Mouse (Mus musculus) midbrain, embryonic 11.5 days (tissue): ENCODE data around the gene A930009A15Rik. TPM values are rescaled to one million over a fixed set of nuclear protein-coding genes. Genes with fewer than 3 reads are reported as not detected.

Experiments used
- ATAC-seq: fragments of 200-750 bp; cut with Nextera tagmentation; 2 replicates; pipeline ENCODE4 v1.8.0; 2017; ENCODE audit warnings: moderate TSS enrichment, moderate library complexity; ENCODE audit not compliant: low FRiP score
- DNase-seq: peaks from one replicate; pipeline ENCODE4 v3.0.0; 2015; ENCODE audit warnings: low spot score; ENCODE audit errors: missing footprints
- H3K27ac ChIP-seq: fragments of 300-500 bp; sonication (generic); 2 replicates; pipeline ENCODE4 v1.5.1; 2014; ENCODE audit warnings: low read depth, low read length
- H3K27me3 ChIP-seq: fragments of 300-500 bp; sonication (generic); 2 replicates; pipeline ENCODE4 v1.6.1; 2014; ENCODE audit warnings: mild to moderate bottlenecking, low read length, moderate library complexity, mixed read lengths; ENCODE audit not compliant: control insufficient read depth, insufficient read depth
- H3K36me3 ChIP-seq: fragments of 300-500 bp; sonication (generic); 2 replicates; pipeline ENCODE4 v1.6.1; 2014; ENCODE audit warnings: mild to moderate bottlenecking, low read length, moderate library complexity, mixed read lengths; ENCODE audit not compliant: control insufficient read depth, insufficient read depth
- H3K4me1 ChIP-seq: fragments of 300-500 bp; sonication (generic); 2 replicates; pipeline ENCODE4 v1.6.1; 2014; ENCODE audit warnings: low read length; ENCODE audit not compliant: control insufficient read depth, insufficient read depth
- H3K4me2 ChIP-seq: fragments of 300-500 bp; sonication (generic); 2 replicates; pipeline ENCODE4 v1.6.1; 2014; ENCODE audit warnings: mild to moderate bottlenecking, moderate library complexity
- H3K4me3 ChIP-seq: fragments of 300-500 bp; sonication (generic); 2 replicates; pipeline ENCODE4 v1.5.1; 2014; ENCODE audit warnings: low read depth, low read length
- H3K9ac ChIP-seq: fragments of 300-500 bp; sonication (generic); 2 replicates; pipeline ENCODE4 v1.6.1; 2014; ENCODE audit warnings: low read length
- H3K9me3 ChIP-seq: fragments of 300-500 bp; sonication (generic); 2 replicates; pipeline ENCODE4 v1.6.1; 2016; ENCODE audit warnings: low read length; ENCODE audit not compliant: control insufficient read depth
- WGBS: fragments of 180-500 bp; shearing (Covaris S2); extraction: QIAGEN DNeasy Blood & Tissue Kit; methylation state at CpG from one replicate; pipeline ENCODE4 v1.1.7; 2014; 5-methylcytosine and 5-hydroxymethylcytosine counted together
- polyA plus RNA-seq: library from polyadenylated mRNA; unstranded; fragments of >200 nt; fragmentation: Nextera tagmentation; extraction: Ambion mirVana; gene quantifications from 2 replicates; pipeline ENCODE4 v1.2.1, GENCODE M21; 2014

The A930009A15Rik gene
- polyA plus RNA-seq, 1 experiment from 2014 or later: 0.31 TPM

DNA sequence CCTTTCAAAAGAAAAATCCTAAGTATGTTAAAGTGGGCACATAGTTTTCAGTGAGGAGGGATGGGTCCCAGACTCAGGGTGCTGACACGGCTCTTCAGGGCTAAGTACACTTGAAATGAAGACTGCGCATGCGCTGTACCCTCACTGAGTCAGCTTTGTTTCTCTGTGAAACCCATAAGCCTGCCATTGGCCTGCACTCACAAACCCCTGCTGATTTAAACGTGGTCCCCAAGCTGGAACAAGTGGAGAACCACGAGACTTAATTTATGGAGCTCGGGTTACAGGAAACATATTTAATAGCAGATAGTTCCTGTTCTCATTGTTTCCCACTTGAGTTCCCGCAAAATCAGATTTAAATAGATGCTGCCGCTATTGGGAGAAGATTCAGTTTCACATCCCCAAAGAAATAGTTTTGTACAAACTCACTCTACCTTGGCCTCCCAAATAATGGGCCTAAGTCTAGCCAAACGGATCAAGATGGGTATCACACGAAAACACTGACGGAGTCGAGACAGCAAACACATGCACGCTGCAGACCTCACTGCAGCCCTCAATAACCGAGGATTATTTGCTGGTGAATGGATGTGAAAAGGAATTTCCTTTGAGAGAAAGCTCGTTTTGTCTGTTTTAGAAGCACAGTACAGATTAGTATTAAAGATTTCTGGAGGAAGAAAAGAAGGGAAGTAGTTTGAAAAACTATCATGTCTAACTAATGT is 54.3 kb downstream of the A930009A15Rik start:
- H3K9me3 ChIP-seq: no peaks in the 10 kb centered on the region
- no peak overlapping the region for H3K27ac ChIP-seq
- peak; percentile 80 for ATAC-seq
- no peaks in the 10 kb centered on the region for H3K36me3 ChIP-seq
- H3K9ac ChIP-seq: no peak overlapping the region
- 40% methylated on average over 15 of the region's 15 CpGs for WGBS
- no peaks in the 10 kb centered on the region for H3K27me3 ChIP-seq
- DNase-seq: peak; percentile 90
- 0 out of 2 replicates have a peak overlapping the region, but pooled peaks have one; percentile 15 for H3K4me2 ChIP-seq
- H3K4me1 ChIP-seq: 0 out of 2 replicates have a peak, but pooled peaks cover 2% of the 10 kb centered on the region
- H3K4me3 ChIP-seq: no peak overlapping the region

DNA sequence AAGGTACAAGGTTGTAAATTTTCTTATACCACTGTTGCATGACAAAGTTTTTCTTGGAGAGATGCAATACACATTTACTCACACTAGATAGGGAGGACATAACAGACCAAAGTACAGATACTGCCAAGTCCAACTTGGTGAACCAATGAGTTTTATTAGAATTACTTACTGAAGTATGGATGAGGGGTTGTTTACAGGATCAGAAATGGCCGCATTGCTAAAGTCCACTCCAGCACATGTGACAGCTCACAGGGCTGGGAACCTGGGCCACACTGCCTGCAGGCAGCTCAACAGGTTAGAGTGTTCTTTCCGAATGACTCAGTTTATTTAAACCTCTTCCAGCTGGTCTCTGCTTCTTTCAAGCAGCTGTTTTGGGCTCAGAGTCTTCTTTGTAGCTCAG is 55.2 kb downstream of the A930009A15Rik start:
- Histone ChIP-seq H3K4me3 (no peak overlapping the region), H3K9ac (no peak overlapping the region), H3K4me1 (0 out of 2 replicates have a peak, but pooled peaks cover 2% of the 10 kb centered on the region), H3K27me3 (no peaks in the 10 kb centered on the region), H3K4me2 (no peak overlapping the region), H3K9me3 (no peaks in the 10 kb centered on the region), H3K36me3 (no peaks in the 10 kb centered on the region), H3K27ac (no peak overlapping the region)
- ATAC-seq (peak; percentile 33; the same call in 1 of the 2 replicates), DNase-seq (no peak)
- WGBS: 87% methylated on average over 2 of the region's 2 CpGs

DNA sequence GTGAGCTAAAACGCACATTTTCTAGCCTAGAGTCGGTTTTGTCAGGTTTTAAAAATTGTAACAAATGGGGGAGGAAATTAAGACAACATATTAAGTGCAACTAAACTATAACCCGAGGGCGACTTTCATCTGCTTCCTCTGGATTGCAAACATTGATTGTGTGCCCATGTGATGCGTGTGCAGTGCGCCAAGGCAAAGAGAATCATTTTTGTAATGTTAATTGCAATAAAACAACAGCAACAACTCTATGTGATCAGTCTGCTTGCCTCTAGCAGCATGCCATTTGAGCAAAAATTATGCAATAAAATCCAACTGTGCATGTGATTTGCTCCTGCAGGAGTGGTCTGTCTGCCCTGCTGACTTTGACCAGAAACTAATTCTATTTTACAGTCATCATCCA is 56.9 kb downstream of the A930009A15Rik start:
- H3K4me2 ChIP-seq: no peak overlapping the region
- H3K9me3 ChIP-seq: no peaks in the 10 kb centered on the region
- WGBS: 89% methylated on average over 6 of the region's 6 CpGs
- H3K27me3 ChIP-seq: no peaks in the 10 kb centered on the region
- no peak overlapping the region for H3K4me3 ChIP-seq
- no peak for ATAC-seq
- no peak overlapping the region for H3K27ac ChIP-seq
- no peak for DNase-seq
- H3K4me1 ChIP-seq: 0 out of 2 replicates have a peak, but pooled peaks cover 2% of the 10 kb centered on the region
- H3K9ac ChIP-seq: no peak overlapping the region
- H3K36me3 ChIP-seq: no peaks in the 10 kb centered on the region

Other genes with a start within 250 kb of the A930009A15Rik start
- 39.7 and 42.2 TPM in 2 replicates for gene Tmem19, start 207.5 kb upstream of the A930009A15Rik start, polyA plus RNA-seq
- gene Thap2, start 185.5 kb upstream of the A930009A15Rik start, polyA plus RNA-seq: 23.6 and 24.0 TPM in 2 replicates
- gene Zfc3h1, start 185.0 kb upstream of the A930009A15Rik start, polyA plus RNA-seq: 21.2 and 25.6 TPM in 2 replicates
- 7.0 and 7.3 TPM in 2 replicates for gene Lgr5, start 17.8 kb downstream of the A930009A15Rik start, polyA plus RNA-seq
- 0.72 and 0.75 TPM in 2 replicates for gene Tspan8, start 246.8 kb downstream of the A930009A15Rik start, polyA plus RNA-seq